Mouse (Mus musculus): ENCODE measurements around the gene Actn1. TPM values are rescaled to one million over a fixed set of nuclear protein-coding genes. Genes with fewer than 3 reads are reported as not detected.
A peak's percentile ranks its signal among the peaks of the same experiment; 100 is the strongest.

The Actn1 gene
- polyA plus RNA-seq, 1 experiment from 2014 or later = 15.9 TPM

GRCm38 (mm10) chr12:80234226-80234625, 25.9 kb downstream of the Actn1 start:
- Histone ChIP-seq H3K4me3 (no peak overlapping the region), H3K27ac (no peak overlapping the region), H3K4me1 (peaks cover 38% of the 10 kb centered on the region), H3K4me2 (no peak overlapping the region), H3K36me3 (0 out of 2 replicates have a peak, but pooled peaks cover 5% of the 10 kb centered on the region), H3K9ac (no peak overlapping the region), H3K9me3 (replicated peaks) (no peaks in the 10 kb centered on the region), H3K27me3 (replicated peaks) (no peaks in the 10 kb centered on the region)
- 75% methylated on average over 3 of the region's 3 CpGs for WGBS (ENCODE audit: insufficient replicate concordance)
- no peak for ATAC-seq

- Histone ChIP-seq H3K36me3 (0 out of 2 replicates have a peak, but pooled peaks cover 5% of the 10 kb centered on the region), H3K4me1 (peaks cover 51% of the 10 kb centered on the region), H3K27me3 (replicated peaks) (no peaks in the 10 kb centered on the region), H3K4me3 (no peak overlapping the region), H3K27ac (no peak overlapping the region), H3K9me3 (replicated peaks) (no peaks in the 10 kb centered on the region), H3K4me2 (no peak overlapping the region), H3K9ac (no peak overlapping the region)
- 66% methylated on average over 4 of the region's 4 CpGs for WGBS (ENCODE audit: insufficient replicate concordance)
- ATAC-seq = no peak
Observed at GRCm38 (mm10) chr12:80232840-80233218, 27.3 kb downstream of the Actn1 start.

GRCm38 (mm10) chr12:80232076-80232839, 27.9 kb downstream of the Actn1 start:
- no peak for ATAC-seq
- no peak overlapping the region for H3K4me3 ChIP-seq
- 0 out of 2 replicates have a peak, but pooled peaks cover 5% of the 10 kb centered on the region for H3K36me3 ChIP-seq
- 68% methylated on average over 9 of the region's 9 CpGs for WGBS (ENCODE audit: insufficient replicate concordance)
- H3K9ac ChIP-seq = no peak overlapping the region
- no peaks in the 10 kb centered on the region for H3K27me3 ChIP-seq (replicated peaks)
- H3K9me3 ChIP-seq (replicated peaks) = no peaks in the 10 kb centered on the region
- H3K4me1 ChIP-seq = peaks cover 54% of the 10 kb centered on the region
- H3K4me2 ChIP-seq = no peak overlapping the region
- 0 out of 2 replicates have a peak overlapping the region, but pooled peaks have one; percentile 77 for H3K27ac ChIP-seq

GRCm38 (mm10) chr12:80231317-80231716, 28.9 kb downstream of the Actn1 start:
- Histone ChIP-seq H3K4me2 (no peak overlapping the region), H3K27me3 (replicated peaks) (no peaks in the 10 kb centered on the region), H3K9ac (no peak overlapping the region), H3K27ac (peak overlapping the region; percentile 77), H3K9me3 (replicated peaks) (no peaks in the 10 kb centered on the region), H3K4me1 (peaks cover 54% of the 10 kb centered on the region), H3K36me3 (0 out of 2 replicates have a peak, but pooled peaks cover 5% of the 10 kb centered on the region), H3K4me3 (no peak overlapping the region)
- WGBS (ENCODE audit: insufficient replicate concordance) = 18% methylated on average over 5 of the region's 5 CpGs
- ATAC-seq = no peak

DNA sequence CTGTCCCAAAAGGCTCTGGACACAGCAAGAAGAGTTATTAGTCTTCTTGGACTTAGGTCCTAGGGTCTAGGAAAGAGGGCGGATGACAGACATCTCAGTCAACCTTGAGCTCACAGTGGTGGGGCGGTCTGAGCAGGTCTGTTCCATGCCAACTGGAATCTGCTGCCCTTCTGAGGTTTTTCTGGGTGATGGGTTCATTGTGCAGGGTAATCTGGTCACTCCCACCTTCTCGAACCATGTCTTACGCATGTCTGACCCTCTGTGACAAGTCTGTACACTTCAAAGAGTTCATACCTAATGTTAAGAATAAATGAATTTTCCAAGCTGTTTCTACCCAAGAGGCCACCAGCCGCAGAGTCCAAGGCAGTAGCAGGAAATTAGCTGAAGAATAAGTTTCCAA, 29.3 kb downstream of the Actn1 start:
- Histone ChIP-seq H3K4me1 (peaks cover 54% of the 10 kb centered on the region), H3K4me2 (peak overlapping the region; percentile 29)

DNA sequence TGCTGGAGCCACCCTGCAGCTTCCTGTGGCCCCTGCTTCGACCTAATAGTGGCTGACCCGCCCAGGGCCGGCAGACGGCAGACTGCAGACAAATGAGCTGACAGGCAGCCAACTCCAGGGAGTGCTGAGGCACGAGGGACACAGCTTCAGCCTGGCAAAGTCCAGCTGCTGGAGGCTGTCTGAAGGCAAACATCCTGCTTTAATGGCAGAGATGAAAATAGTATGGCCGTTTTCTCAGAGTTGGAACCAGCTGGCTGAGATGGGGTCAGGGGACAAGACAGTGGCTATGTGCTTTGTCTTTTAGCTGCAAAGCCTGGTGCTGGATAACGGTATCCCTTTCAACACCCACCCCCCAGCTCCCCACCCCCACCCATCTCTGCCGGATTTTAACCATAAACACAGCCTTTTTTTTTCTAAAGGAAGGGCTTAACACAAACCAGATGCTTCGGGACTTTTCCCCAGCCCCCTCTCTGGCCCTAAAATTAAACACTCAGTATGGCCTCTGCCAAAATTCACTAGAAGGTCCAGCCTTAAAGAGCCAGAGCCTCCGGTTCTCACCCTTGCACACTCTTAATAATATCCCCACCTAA, 30.0 kb downstream of the Actn1 start:
- Histone ChIP-seq H3K36me3 (0 out of 2 replicates have a peak, but pooled peaks cover 5% of the 10 kb centered on the region), H3K9me3 (replicated peaks) (no peaks in the 10 kb centered on the region), H3K27ac (peak overlapping the region; percentile 77), H3K27me3 (replicated peaks) (no peaks in the 10 kb centered on the region), H3K9ac (no peak overlapping the region), H3K4me3 (no peak overlapping the region), H3K4me1 (peaks cover 54% of the 10 kb centered on the region), H3K4me2 (peak overlapping the region; percentile 29)
- 9% methylated on average over 10 of the region's 10 CpGs for WGBS (ENCODE audit: insufficient replicate concordance)
- peak; percentile 66 for ATAC-seq

More for the DNA sequence above, 29.3 kb downstream of the Actn1 start:
- Histone ChIP-seq H3K9me3 (replicated peaks) (no peaks in the 10 kb centered on the region), H3K36me3 (0 out of 2 replicates have a peak, but pooled peaks cover 5% of the 10 kb centered on the region), H3K27me3 (replicated peaks) (no peaks in the 10 kb centered on the region), H3K9ac (no peak overlapping the region), H3K27ac (peak overlapping the region; percentile 77), H3K4me3 (no peak overlapping the region)
- WGBS (ENCODE audit: insufficient replicate concordance) = 54% methylated on average over 5 of the region's 5 CpGs
- ATAC-seq = no peak

GRCm38 (mm10) chr12:80229010-80229800, 31.0 kb downstream of the Actn1 start:
- Histone ChIP-seq H3K27me3 (replicated peaks) (no peaks in the 10 kb centered on the region), H3K4me1 (peaks cover 59% of the 10 kb centered on the region), H3K9ac (no peak overlapping the region), H3K9me3 (replicated peaks) (no peaks in the 10 kb centered on the region), H3K27ac (peak overlapping the region; percentile 77), H3K4me3 (no peak overlapping the region), H3K36me3 (0 out of 2 replicates have a peak, but pooled peaks cover 1% of the 10 kb centered on the region), H3K4me2 (peak overlapping the region; percentile 29)
- no peak for ATAC-seq
- 18% methylated on average over 5 of the region's 5 CpGs for WGBS (ENCODE audit: insufficient replicate concordance)

- Histone ChIP-seq H3K27ac (no peak overlapping the region), H3K4me2 (no peak overlapping the region), H3K9me3 (replicated peaks) (no peaks in the 10 kb centered on the region), H3K9ac (no peak overlapping the region), H3K36me3 (no peaks in the 10 kb centered on the region), H3K4me3 (no peak overlapping the region), H3K4me1 (peaks cover 68% of the 10 kb centered on the region), H3K27me3 (replicated peaks) (no peaks in the 10 kb centered on the region)
- no peak for ATAC-seq
- WGBS (ENCODE audit: insufficient replicate concordance) = 78% methylated on average over 5 of the region's 5 CpGs
Observed at GRCm38 (mm10) chr12:80228356-80228755, 31.8 kb downstream of the Actn1 start.

GRCm38 (mm10) chr12:80227835-80228234, 32.3 kb downstream of the Actn1 start:
- 70% methylated on average over 3 of the region's 3 CpGs for WGBS (ENCODE audit: insufficient replicate concordance)
- H3K9me3 ChIP-seq (replicated peaks) = no peaks in the 10 kb centered on the region
- no peak for ATAC-seq
- peaks cover 69% of the 10 kb centered on the region for H3K4me1 ChIP-seq
- no peaks in the 10 kb centered on the region for H3K36me3 ChIP-seq
- H3K27ac ChIP-seq = no peak overlapping the region
- no peak overlapping the region for H3K4me2 ChIP-seq
- H3K4me3 ChIP-seq = no peak overlapping the region
- no peaks in the 10 kb centered on the region for H3K27me3 ChIP-seq (replicated peaks)
- no peak overlapping the region for H3K9ac ChIP-seq

- no peak overlapping the region for H3K27ac ChIP-seq
- H3K4me3 ChIP-seq = no peak overlapping the region
- H3K36me3 ChIP-seq = no peaks in the 10 kb centered on the region
- peaks cover 59% of the 10 kb centered on the region for H3K4me1 ChIP-seq
- no peak overlapping the region for H3K4me2 ChIP-seq
- H3K27me3 ChIP-seq (replicated peaks) = no peaks in the 10 kb centered on the region
- no peaks in the 10 kb centered on the region for H3K9me3 ChIP-seq (replicated peaks)
- no peak for ATAC-seq
- 67% methylated on average over 2 of the region's 2 CpGs for WGBS (ENCODE audit: insufficient replicate concordance)
- no peak overlapping the region for H3K9ac ChIP-seq
Observed at GRCm38 (mm10) chr12:80226101-80226500, 34.1 kb downstream of the Actn1 start.

DNA sequence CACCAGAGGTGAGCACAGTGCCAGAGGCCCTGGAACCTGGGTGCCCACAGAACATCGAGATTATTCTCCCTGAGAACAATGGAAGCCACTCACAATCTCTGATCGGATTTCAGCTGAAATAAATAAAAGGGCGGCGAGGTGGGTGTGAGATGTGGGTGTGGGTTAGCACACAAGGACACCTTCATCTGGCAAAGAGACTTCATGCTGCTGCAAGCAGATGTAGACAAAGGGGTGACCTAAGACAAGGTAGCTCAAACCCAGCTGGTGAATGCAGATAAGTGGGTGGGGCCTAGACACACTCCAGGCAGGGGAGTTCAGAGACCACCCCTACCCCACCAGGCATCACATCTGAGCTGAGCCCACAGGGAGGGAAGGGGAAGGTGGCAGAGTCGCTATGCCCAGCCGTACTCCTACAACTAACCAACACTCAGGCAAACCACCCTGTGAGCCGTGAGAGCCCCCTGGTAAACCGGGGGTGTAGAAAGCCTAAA, 35.9 kb downstream of the Actn1 start:
- Histone ChIP-seq H3K27me3 (replicated peaks) (no peaks in the 10 kb centered on the region), H3K9me3 (replicated peaks) (no peaks in the 10 kb centered on the region), H3K9ac (no peak overlapping the region), H3K4me3 (no peak overlapping the region), H3K4me2 (no peak overlapping the region), H3K4me1 (peaks cover 50% of the 10 kb centered on the region), H3K27ac (no peak overlapping the region), H3K36me3 (no peaks in the 10 kb centered on the region)
- 61% methylated on average over 8 of the region's 8 CpGs for WGBS (ENCODE audit: insufficient replicate concordance)
- no peak for ATAC-seq
